ENCODE assay signal across 8 mouse cellular contexts in the genomic region with DNA sequence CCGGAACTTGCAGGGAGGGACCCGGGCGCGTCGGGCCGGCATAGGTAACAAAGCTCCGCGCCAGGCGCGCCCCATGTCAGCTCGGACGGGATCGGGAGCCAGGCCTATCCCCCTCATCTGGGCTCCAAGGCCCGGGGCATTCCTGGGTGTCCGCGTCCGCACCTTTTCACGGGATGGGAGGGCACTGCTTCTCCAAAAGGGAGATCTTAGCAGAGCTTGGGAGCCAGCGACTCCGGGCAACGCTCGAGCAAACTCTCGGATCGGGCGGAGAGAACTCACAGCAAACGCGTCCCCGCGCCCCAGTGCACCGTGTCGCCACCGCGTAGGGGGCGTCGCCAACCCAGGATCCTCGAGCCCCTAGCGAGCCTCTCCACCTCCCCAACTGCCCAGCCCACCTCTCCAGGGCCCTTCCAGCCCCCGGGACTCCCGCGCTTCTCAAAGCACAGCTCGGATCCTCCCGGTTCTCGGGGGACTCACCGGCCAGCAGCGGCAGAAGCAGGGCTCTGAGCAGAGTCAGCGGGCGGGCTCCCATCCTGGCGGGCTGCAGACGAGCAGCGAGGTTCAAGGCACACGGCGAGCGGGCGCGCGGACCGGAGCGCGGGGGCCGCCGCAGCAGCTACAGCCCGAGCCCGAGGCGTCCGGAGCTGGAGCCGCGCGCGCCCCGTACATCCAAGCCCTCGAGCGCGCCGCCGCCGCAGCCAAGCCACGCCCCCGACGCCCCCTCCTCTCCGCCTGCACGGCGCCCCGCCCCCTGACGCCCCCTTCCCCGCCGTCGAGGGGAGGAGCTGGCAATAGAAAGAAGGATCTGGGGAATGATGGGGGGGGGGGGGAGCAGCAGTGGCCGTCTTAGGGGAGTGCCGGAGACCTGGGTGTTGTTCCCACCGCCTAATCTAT. TPM values are rescaled to one million over a fixed set of nuclear protein-coding genes. Genes with fewer than 3 reads are reported as not detected.
DNase-seq lines count a peak whose midpoint lies in the region; ATAC-seq and TF ChIP-seq lines count a peak whose summit lies in the region.

Ptk7 (minus strand) TSS at position 714 of the 894 bp plus-strand sequence.

- H3K9ac ChIP-seq in ES-E14 (ENCODE audit: insufficient read depth, low read depth, low read length, poor library complexity, severe bottlenecking) = peak within 1 kb of the TSS; percentile 91
- peak within 1 kb of the TSS; percentile 99 for H3K9ac ChIP-seq in embryonic facial prominence, embryonic 13.5 days

- DNase-seq in ES-E14 (ENCODE audit: low read depth, low spot score) = peak; percentile 72
- DNase-seq in adrenal gland, postnatal 14 days = peak; percentile 80
- peak; percentile 81 to 84 for DNase-seq in heart, postnatal 10 days
- peak; percentile 97 for DNase-seq in left cerebral cortex, postnatal 4 days
- DNase-seq in right cerebral cortex, postnatal 36 days (ENCODE audit: low spot score in 2 of 2) = peak; percentile 38 to 61

- H3K4me2 ChIP-seq in embryonic facial prominence, embryonic 13.5 days = peak within 1 kb of the TSS; percentile 80

- intact Hi-C loops in heart, postnatal 10 days (cut with DNase I) = no loop called here
- intact Hi-C loops in left cerebral cortex, postnatal 4 days (cut with DNase I) = no loop called here

- no peaks in the 10 kb centered on the region for H3K9me3 ChIP-seq in ES-E14 (ENCODE audit: control insufficient read depth, insufficient read depth, low read depth, low read length)
- no peaks in the 10 kb centered on the region for H3K9me3 ChIP-seq in embryonic facial prominence, embryonic 13.5 days

- peaks cover 5% of the 10 kb centered on the region; the same call in 1 of the 2 replicates for H3K36me3 ChIP-seq in ES-E14 (ENCODE audit: control insufficient read depth, insufficient read depth, low read length, poor library complexity, severe bottlenecking)
- peaks cover 17% of the 10 kb centered on the region for H3K36me3 ChIP-seq in embryonic facial prominence, embryonic 13.5 days

- peak within 1 kb of the TSS; percentile 93 for H3K27ac ChIP-seq in ES-E14 (ENCODE audit: insufficient read depth, low read depth, low read length, poor library complexity, severe bottlenecking)
- peak within 1 kb of the TSS; percentile 97 for H3K27ac ChIP-seq in embryonic facial prominence, embryonic 13.5 days

- in situ Hi-C loops in ES-E14 (cut with MboI; ENCODE audit: low sequenced_read_pairs in 2 of 2, unreplicated experiment in 2 of 2) = no loop called here

- peaks cover 11 to 45% of the 10 kb centered on the region in 2 experiments for H3K4me1 ChIP-seq in ES-E14 (ENCODE audit: control insufficient read depth in 2 of 2, insufficient read depth in 2 of 2, low read length in 2 of 2, poor library complexity in 1 of 2)
- peaks cover 64% of the 10 kb centered on the region for H3K4me1 ChIP-seq in embryonic facial prominence, embryonic 13.5 days

- no peaks in the 10 kb centered on the region for H3K27me3 ChIP-seq in embryonic facial prominence, embryonic 13.5 days

- H3K4me3 ChIP-seq in ES-E14 (ENCODE audit: insufficient read depth in 1 of 2, low read depth in 1 of 2, low read length in 2 of 2, poor library complexity in 1 of 2, severe bottlenecking in 1 of 2) = peak within 1 kb of the TSS; percentile 77 to 95
- peak within 1 kb of the TSS; percentile 98 for H3K4me3 ChIP-seq in embryonic facial prominence, embryonic 13.5 days

- ATAC-seq in embryonic facial prominence, embryonic 13.5 days (ENCODE audit: insufficient number of reproducible peaks, insufficient read depth, low FRiP score, low TSS enrichment, low read depth) = peak; percentile 69
- ATAC-seq in megakaryocyte-erythroid progenitor cell, adult 5-6 weeks (replicated peaks; ENCODE audit: low FRiP score, low TSS enrichment, poor library complexity, severe bottlenecking) = peak; percentile 20; the same call in 1 of the 2 replicates
- no peak for ATAC-seq in monocyte, adult 5-6 weeks (replicated peaks; ENCODE audit: insufficient number of reproducible peaks, low FRiP score, low TSS enrichment, poor library complexity, severe bottlenecking)

- WGBS in embryonic facial prominence, embryonic 13.5 days = under 1% methylated on average over 74 of the region's 90 CpGs

TF ChIP-seq in ES-E14, 5 proteins besides CTCF, POLR2A, EP300 and RAD21:
- TF ChIP-seq CHD2 (IDR thresholded peaks at IDR 0.05; ENCODE audit: low read depth, low read length) (no peak), HCFC1 (IDR thresholded peaks at IDR 0.05; ENCODE audit: borderline replicate concordance, insufficient read depth, low read length) (no peak), ZC3H11A (IDR thresholded peaks at IDR 0.05; ENCODE audit: borderline replicate concordance, low read depth, low read length) (no peak), MAFK (IDR thresholded peaks at IDR 0.05; ENCODE audit: insufficient read depth, low read depth, low read length) (no peak), ZNF384 (IDR thresholded peaks at IDR 0.05; ENCODE audit: low read depth, low read length) (no peak)

RNA-seq across cellular contexts. Expression of gene Ptk7, which starts in this region (rescaled TPM):
- 200 and 384 TPM in 2 replicates for total RNA-seq in ES-E14 (2012; rRNA removed)
- total RNA-seq in adrenal gland, postnatal 14 days (2021) = 13.8 and 16.0 TPM in 2 replicates
- 148 and 149 TPM in 2 replicates for polyA plus RNA-seq in embryonic facial prominence, embryonic 13.5 days (2015; fragmentation: Nextera tagmentation; extraction: Ambion mirVana)
- total RNA-seq in heart, postnatal 10 days (2021) = 10 to 100 TPM; 19.5 to 22.3 TPM
- total RNA-seq in left cerebral cortex, postnatal 4 days (2021) = 10 to 100 TPM; 29.8 to 30.6 TPM
- 0.12 and 0.20 TPM in 2 replicates for total RNA-seq in megakaryocyte-erythroid progenitor cell, adult 5-6 weeks (2014; fragmentation: Nextera tagmentation)
- total RNA-seq in megakaryocyte-erythroid progenitor cell, adult 5-6 weeks (2017) = 0.14 and 0.53 TPM in 2 replicates
- not detected in 3 replicates for total RNA-seq in monocyte, adult 5-6 weeks (2017)

Comparison
In these comparisons a context has a peak if more than half of its experiments do, and no peak if none do; other contexts are left out.
1. Peak in ATAC-seq in megakaryocyte-erythroid progenitor cell, adult 5-6 weeks; RNA of the gene not detected or under 1 TPM.